Mouse (Mus musculus) kidney, adult 2 months (tissue): ENCODE measurements around the gene Esrrg. TPM values are rescaled to one million over a fixed set of nuclear protein-coding genes. Genes with fewer than 3 reads are reported as not detected.

Experiments
- DNase-seq: peaks from one replicate; pipeline ENCODE4 v3.0.0; 2021
- H3K27ac ChIP-seq: fragments of 200-500 bp; 2 replicates; pipeline ENCODE4 v1.5.1; 2012; ENCODE audit warnings: low read depth, low read length, control low read depth, inconsistent platforms; ENCODE audit not compliant: insufficient read depth
- H3K27me3 ChIP-seq: fragments of 200-500 bp; replicated peaks from 2 replicates; pipeline ENCODE4 v1.6.1; 2012; ENCODE audit warnings: mild to moderate bottlenecking, moderate library complexity, low read length, inconsistent platforms; ENCODE audit not compliant: control insufficient read depth, insufficient read depth
- H3K36me3 ChIP-seq: fragments of 200-500 bp; 2 replicates; pipeline ENCODE4 v1.6.1; 2012; ENCODE audit warnings: mild to moderate bottlenecking, moderate library complexity, low read length, inconsistent platforms; ENCODE audit not compliant: control insufficient read depth, insufficient read depth
- H3K4me1 ChIP-seq: fragments of 200-500 bp; 2 replicates; pipeline ENCODE4 v1.6.1; 2011; ENCODE audit warnings: low read length; ENCODE audit not compliant: control insufficient read depth, insufficient read depth
- H3K4me3 ChIP-seq: fragments of 200-500 bp; 2 replicates; pipeline ENCODE4 v1.5.1; 2011; ENCODE audit warnings: mild to moderate bottlenecking, low read depth, low read length, control low read depth; ENCODE audit not compliant: insufficient read depth
- CTCF ChIP-seq: fragments of 200-500 bp; conservative IDR thresholded peaks from 2 replicates; pipeline ENCODE4 v1.5.1; 2011; ENCODE audit warnings: low read depth, mild to moderate bottlenecking, control low read depth, low read length, moderate library complexity, mixed read lengths; ENCODE audit not compliant: insufficient read depth, insufficient read length
- POLR2A ChIP-seq: fragments of 200-500 bp; IDR thresholded peaks from one replicate; pipeline ENCODE4 v1.6.1; 2011; ENCODE audit warnings: low read depth, low read length, control low read depth
- WGBS: fragments of 180-500 bp; shearing (Covaris S2); methylation state at CpG from one replicate; pipeline ENCODE4 v1.1.7; 2018; 5-methylcytosine and 5-hydroxymethylcytosine counted together
- polyA plus RNA-seq: library from polyadenylated mRNA; depleted of rRNA; stranded (reverse); fragments of >200 nt; gene quantifications from 2 replicates; pipeline ENCODE4 v1.2.3, GENCODE M21; 2012

The Esrrg gene
- polyA plus RNA-seq, 1 experiment = 24.2 TPM

DNA sequence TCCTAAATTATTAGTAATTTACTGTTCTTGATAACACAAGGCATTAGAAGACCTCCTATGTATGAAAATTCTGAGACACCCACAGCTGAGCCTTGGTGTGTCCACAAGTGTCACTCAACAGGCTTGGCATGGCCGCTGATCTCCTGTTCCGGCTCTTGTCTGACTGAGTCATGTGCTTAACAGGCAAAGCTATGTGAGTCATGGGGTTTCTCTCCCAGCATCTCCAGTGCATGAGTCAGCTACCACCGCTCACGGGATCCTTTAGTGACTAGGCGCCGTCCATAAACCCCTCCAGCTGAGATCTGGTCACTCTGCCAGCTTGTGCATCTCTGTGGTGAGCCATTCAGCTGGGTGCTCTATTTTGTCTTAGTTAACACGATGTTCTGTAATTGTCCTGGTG, 302.1 kb downstream of the Esrrg start:
- 78% methylated on average over 7 of the region's 7 CpGs for WGBS
- no peak overlapping the region for H3K4me3 ChIP-seq
- H3K27me3 ChIP-seq = no peaks in the 10 kb centered on the region
- H3K36me3 ChIP-seq = no peaks in the 10 kb centered on the region
- 0 out of 2 replicates have a peak, but pooled peaks cover 4% of the 10 kb centered on the region for H3K4me1 ChIP-seq
- TF ChIP-seq CTCF (no peak), POLR2A (no peak)
- DNase-seq = no peak
- no peak overlapping the region for H3K27ac ChIP-seq

GRCm38 (mm10) chr1:187911201-187911600, 302.6 kb downstream of the Esrrg start:
- TF ChIP-seq POLR2A (no peak), CTCF (no peak)
- Histone ChIP-seq H3K27me3 (no peaks in the 10 kb centered on the region), H3K4me3 (no peak overlapping the region), H3K27ac (no peak overlapping the region), H3K4me1 (0 out of 2 replicates have a peak, but pooled peaks cover 4% of the 10 kb centered on the region), H3K36me3 (no peaks in the 10 kb centered on the region)
- WGBS = 69% methylated on average over 6 of the region's 6 CpGs
- no peak for DNase-seq

- H3K27me3 ChIP-seq = no peaks in the 10 kb centered on the region
- 57% methylated on average over 6 of the region's 6 CpGs for WGBS
- H3K4me3 ChIP-seq = no peak overlapping the region
- TF ChIP-seq CTCF = no peak
- no peak for TF ChIP-seq POLR2A
- no peaks in the 10 kb centered on the region for H3K36me3 ChIP-seq
- DNase-seq = no peak
- H3K27ac ChIP-seq = no peak overlapping the region
- H3K4me1 ChIP-seq = no peaks in the 10 kb centered on the region
Observed at GRCm38 (mm10) chr1:187918303-187918702, 309.7 kb downstream of the Esrrg start.

GRCm38 (mm10) chr1:187918939-187919338, 310.3 kb downstream of the Esrrg start:
- H3K36me3 ChIP-seq = no peaks in the 10 kb centered on the region
- no peak overlapping the region for H3K4me3 ChIP-seq
- no peak for DNase-seq
- WGBS = 94% methylated on average over 4 of the region's 4 CpGs
- H3K27me3 ChIP-seq = no peaks in the 10 kb centered on the region
- H3K27ac ChIP-seq = no peak overlapping the region
- H3K4me1 ChIP-seq = no peaks in the 10 kb centered on the region
- TF ChIP-seq CTCF = no peak
- TF ChIP-seq POLR2A = no peak

GRCm38 (mm10) chr1:187920156-187920777, 311.7 kb downstream of the Esrrg start:
- no peak for TF ChIP-seq CTCF
- no peak for TF ChIP-seq POLR2A
- H3K27me3 ChIP-seq = no peaks in the 10 kb centered on the region
- no peaks in the 10 kb centered on the region for H3K4me1 ChIP-seq
- H3K36me3 ChIP-seq = no peaks in the 10 kb centered on the region
- DNase-seq = no peak
- WGBS = 65% methylated on average over 5 of the region's 5 CpGs
- H3K27ac ChIP-seq = no peak overlapping the region
- H3K4me3 ChIP-seq = no peak overlapping the region

- no peaks in the 10 kb centered on the region for H3K4me1 ChIP-seq
- no peak for DNase-seq
- 42% methylated on average over 3 of the region's 3 CpGs for WGBS
- H3K4me3 ChIP-seq = no peak overlapping the region
- TF ChIP-seq CTCF (no peak), POLR2A (no peak)
- no peaks in the 10 kb centered on the region for H3K27me3 ChIP-seq
- no peaks in the 10 kb centered on the region for H3K36me3 ChIP-seq
- no peak overlapping the region for H3K27ac ChIP-seq
Observed at GRCm38 (mm10) chr1:187931146-187931545, 322.6 kb downstream of the Esrrg start.

GRCm38 (mm10) chr1:187938652-187939051, 330.1 kb downstream of the Esrrg start:
- DNase-seq = no peak
- 60% methylated on average over 7 of the region's 7 CpGs for WGBS

More at GRCm38 (mm10) chr1:187938652-187939051, 330.1 kb downstream of the Esrrg start:
- Histone ChIP-seq H3K27ac (no peak overlapping the region), H3K4me3 (no peak overlapping the region), H3K4me1 (peaks cover 3% of the 10 kb centered on the region; the same call in 1 of the 2 replicates), H3K27me3 (no peaks in the 10 kb centered on the region), H3K36me3 (no peaks in the 10 kb centered on the region)
- TF ChIP-seq POLR2A = no peak
- no peak for TF ChIP-seq CTCF
